Mouse (Mus musculus) embryo, embryonic 11 days (tissue): ENCODE data around the gene Phf7.

Source experiments
- DNase-seq: peaks from one replicate; pipeline ENCODE4 v3.0.0-alpha.2; 2015

Gene Phf7

GRCm38 (mm10) chr14:31232404-31233069 lies 18.6 kb downstream of the Phf7 start:
- no peak for DNase-seq

- DNase-seq = no peak
These were observed 20.7 kb downstream of the Phf7 start for GRCm38 (mm10) chr14:31230442-31230841.

DNA sequence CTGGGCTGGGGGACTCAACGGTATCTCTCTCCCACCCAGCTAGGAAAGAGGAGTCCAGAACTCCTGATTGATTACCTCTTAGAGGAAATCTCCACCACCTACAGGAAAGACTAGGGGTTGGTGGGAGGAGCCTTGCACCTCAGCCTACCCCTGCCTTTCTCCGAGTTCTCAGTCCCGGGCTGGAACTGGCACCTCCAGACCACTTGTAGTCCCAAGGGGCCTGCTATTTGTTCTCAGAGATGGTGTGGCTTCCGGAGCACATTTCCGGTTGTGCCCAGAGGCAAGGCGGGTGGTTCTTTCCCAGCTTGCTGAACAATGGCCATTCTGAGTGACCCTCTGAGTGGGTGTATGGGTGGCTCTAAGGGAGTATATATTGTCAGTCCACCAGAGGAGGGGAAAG lies 22.9 kb downstream of the Phf7 start:
- no peak for DNase-seq

DNA sequence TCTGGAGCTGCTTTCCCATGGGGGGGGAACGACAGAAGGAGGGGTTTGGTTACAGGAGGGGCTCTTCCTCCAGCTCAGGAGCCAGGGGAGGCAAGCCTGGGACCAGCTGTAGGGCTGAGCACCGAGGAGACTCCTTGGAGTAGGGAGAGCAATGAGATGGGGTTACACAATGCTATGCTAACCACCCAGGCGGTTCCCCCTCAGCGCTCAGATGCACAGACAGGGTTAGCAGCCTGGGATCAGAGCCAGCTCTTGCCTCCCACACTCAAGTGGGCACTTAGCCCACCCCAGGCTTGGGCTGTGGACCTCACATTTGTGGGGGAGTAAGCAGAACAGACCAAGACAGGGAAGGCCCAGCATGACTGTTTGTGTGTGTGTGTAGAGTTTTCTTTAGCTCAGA lies 24.1 kb downstream of the Phf7 start:
- DNase-seq = no peak

DNA sequence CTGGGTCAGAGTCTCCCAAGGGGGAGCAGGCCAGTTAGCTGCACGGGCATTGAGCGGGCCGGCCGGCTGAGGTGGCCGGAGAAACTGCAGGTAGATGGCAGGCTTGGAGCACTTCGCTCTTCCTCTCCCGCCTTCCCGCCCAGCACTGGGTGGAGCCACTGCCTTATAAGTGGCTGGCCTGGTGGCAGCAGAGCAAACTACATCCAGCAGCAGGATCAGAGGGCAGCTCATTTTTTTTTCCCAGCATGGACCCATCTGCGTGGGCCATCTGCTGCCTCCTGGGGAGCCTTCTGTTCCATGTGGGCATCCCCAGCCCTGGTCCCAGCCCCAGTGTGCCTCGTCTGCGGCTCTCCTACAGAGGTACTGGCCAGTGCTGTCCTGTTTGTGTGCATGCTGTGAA lies 33.5 kb downstream of the Phf7 start, which contains the start of gene Sema3g:
Gene Sema3g (plus strand): TSS at position 195 of the 400 bp plus-strand sequence.
- DNase-seq = peak; percentile 80

DNA sequence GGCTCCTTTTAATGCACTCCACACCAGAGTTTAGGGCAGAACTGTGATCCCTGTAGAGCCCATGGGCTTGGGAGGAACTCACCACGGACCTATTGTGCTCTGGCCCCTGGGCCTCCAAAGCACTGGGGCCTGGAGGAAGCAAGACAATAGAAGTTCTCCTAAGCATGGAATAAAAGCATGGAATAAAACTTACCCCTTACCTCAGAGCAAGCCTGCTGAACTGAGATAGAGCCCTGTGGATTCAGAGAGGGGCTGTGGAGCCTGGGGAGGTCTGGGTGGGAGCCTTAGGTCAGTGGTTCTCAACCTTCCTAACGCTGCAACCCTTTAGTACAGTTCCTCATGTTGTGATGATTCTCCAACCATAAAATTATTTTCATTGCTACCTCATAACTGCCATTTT lies 34.3 kb downstream of the Phf7 start, which contains the start of gene Nisch:
Gene Nisch (minus strand): TSS at position 101 of the 400 bp plus-strand sequence.
- no peak for DNase-seq

DNA sequence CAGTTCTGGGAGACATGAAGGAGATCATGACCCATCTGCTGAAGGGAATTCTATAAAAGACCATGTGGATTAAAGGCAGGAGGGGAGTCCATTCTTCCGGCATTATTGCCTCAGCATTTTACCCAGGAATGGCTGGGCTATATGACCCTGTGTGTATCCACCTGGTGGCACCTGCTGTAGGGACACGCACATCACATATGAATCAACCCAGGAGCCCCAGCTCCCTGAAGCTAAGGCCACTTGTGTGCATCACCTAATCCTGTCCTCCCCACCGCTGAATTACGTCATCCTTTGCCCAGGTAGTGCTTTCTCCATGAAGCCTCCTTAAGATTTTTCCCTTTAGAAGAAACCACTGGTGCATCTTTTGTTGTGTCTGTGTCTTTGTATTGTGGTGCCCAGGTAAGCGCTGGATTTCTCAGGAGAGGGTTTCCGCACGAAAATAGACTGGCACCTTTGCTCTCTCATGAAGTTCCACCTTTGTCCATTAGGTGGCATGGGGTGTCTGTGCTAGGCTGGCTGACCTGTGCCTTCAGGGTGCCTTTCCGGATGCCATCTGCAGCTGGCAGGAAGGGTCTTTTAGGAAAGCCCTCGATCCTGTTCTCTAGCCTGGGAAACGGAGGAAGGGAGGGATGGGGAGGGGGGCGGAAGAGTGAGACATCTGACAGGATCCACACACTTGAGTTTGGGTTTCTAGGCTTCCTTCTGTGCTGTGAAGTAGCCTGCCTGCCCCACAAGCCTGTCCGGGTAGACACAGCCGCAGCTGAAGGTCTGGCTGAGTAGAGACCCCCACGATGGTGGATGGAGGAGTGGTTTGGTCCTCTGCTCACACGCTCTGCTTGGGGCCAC lies 35.7 kb downstream of the Phf7 start:
- peak; percentile 80 for DNase-seq

DNA sequence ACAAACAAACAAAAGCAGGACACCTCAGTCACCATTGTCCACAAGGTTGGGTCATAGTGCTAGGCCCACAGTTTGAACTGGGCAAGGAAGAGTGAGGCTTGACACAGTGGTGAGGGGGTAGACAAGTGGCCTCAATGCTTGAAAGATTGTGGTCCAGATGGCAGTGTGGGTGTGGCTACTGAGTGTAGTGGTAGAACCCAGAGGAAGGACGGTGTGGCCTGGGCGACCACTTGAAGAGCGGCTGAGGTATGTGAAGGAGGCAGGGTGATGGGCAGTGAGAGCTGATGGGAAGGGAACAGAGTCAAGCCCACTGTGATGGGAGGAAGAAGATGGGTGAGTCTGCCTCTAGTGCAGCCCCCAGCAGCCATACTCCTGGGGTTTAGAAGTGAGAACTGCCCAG lies 36.4 kb downstream of the Phf7 start:
- no peak for DNase-seq

GRCm38 (mm10) chr14:31213868-31214267 lies 37.2 kb downstream of the Phf7 start:
- DNase-seq = no peak

GRCm38 (mm10) chr14:31212499-31212898 lies 38.6 kb downstream of the Phf7 start:
- no peak for DNase-seq

- no peak for DNase-seq
These were observed 39.3 kb downstream of the Phf7 start for GRCm38 (mm10) chr14:31211854-31212253.

DNA sequence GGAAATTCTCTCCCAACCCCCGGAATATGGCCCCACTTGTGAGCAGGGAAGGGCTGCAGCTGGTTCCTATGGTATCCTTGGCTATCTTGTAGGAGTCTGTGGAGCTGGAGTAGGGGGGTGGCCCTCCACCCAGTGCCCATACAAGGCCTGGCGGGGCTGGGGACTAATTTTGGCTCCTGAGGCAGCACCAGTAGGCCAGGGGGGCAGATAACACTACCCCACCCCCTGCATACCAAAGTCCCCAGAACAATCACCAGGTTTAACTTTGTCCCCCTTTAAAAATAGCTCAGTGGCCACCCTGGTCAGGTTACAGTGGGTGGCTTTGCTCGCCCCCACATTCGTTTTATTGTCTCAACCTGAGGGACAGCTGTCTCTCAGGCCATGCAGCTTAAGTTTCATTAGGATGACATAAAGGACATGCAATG lies 42.0 kb downstream of the Phf7 start:
- no peak for DNase-seq

GRCm38 (mm10) chr14:31208084-31208483 lies 43.0 kb downstream of the Phf7 start, which contains the start of gene Tnnc1:
Gene Tnnc1 (plus strand): TSS chr14:31208312.
- DNase-seq = no peak

DNA sequence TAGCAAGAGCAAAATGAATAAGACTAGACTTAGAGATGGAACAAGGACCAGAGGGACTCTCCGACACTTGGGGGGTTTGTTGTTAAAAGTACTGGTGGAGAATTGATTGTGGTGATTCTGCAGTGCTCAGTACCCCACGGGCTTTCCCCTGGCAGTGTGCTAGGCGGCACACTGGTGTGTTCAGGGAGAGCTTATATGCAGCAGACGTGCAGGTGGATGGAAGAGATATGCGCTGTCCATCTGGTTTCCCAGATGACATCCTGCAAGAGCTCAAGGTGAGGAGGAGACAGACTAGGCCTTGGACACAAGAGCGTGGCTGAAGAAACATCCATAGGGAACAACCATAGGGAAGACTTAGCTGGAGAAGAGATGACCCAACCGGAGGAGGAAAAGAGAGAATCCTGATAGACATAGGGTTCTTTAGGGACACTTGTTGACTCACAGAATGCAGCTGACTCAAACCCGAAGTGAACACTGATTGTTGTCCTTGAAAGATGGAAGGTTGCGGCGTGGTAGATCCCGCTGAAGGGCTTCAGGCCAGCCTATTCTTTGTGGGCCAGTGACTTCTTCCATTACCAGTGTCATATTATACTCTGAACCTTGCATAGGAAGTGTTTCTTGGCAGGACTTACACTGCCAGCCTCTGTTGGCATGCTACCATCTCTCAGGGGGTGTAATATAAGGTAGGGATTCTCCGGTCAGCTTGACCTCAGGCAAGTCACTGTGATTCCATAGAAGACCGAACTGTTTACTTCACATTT lies 43.9 kb downstream of the Phf7 start:
- no peak for DNase-seq

DNA sequence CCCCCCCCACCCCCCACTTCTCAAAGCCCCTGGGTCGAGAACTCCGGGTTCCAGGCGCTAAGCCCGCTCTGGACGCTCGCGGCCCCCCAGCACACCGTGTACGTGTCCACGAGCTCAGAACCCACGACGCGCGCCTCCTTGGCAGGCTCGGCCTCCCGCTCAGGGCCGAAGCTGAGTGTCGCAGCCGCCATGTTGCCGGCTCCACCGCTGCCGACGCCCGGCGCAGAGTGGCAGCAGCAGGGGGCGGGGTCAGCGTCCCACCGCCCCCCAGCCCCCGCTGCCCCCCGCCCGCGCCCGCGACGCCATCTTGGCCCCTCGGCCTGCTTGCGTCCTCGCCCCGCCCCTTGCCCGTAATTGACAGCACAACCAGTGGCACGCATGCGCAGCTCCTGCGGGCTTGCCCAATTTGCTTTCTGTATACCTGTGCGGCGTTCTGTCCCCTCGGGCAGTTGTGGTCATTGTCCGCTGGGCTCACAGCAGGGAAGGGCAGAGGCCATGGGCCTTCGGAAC lies 44.6 kb downstream of the Phf7 start:
- peak; percentile 99 for DNase-seq

GRCm38 (mm10) chr14:31205562-31206467 lies 45.3 kb downstream of the Phf7 start:
- peak; percentile 62 for DNase-seq

DNA sequence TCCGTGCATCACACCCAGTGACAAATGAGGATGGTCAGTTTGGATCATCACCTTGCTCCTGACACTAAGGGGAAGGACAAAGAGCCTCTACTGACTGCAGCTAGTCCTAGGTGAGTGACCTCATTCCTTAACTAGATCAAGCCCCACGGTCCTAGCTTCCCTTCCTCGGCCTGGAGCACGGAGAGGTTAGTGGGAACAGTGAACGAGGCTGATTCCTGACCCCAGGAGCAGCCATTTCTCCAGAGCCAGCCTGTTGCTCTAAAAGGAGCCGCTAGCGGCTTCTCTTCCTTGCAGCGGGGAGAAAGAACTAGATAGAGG lies 45.9 kb downstream of the Phf7 start:
- peak; percentile 49 for DNase-seq

DNA sequence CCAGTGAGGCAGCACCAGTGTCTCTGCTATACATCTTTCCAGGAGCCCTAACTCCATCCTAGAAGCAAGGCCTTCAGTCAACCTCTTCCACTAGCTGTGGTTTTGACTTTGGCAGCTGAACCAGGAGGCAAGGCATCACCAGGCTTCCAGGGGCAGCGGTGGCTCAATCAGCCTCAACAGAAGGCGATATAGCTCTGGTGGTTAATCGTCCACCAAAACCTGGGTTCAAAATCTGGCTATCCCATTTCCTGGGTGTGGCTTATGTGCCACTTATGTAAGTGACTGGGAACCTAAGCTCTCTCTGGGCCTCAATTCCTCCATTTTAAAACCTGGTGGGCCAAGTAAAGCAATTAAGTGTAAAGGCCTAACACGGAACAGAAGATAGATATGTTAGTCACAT lies 46.3 kb downstream of the Phf7 start:
- DNase-seq = no peak

GRCm38 (mm10) chr14:31200038-31200437 lies 51.1 kb downstream of the Phf7 start:
- DNase-seq = no peak

GRCm38 (mm10) chr14:31199599-31199998 lies 51.5 kb downstream of the Phf7 start:
- no peak for DNase-seq

DNA sequence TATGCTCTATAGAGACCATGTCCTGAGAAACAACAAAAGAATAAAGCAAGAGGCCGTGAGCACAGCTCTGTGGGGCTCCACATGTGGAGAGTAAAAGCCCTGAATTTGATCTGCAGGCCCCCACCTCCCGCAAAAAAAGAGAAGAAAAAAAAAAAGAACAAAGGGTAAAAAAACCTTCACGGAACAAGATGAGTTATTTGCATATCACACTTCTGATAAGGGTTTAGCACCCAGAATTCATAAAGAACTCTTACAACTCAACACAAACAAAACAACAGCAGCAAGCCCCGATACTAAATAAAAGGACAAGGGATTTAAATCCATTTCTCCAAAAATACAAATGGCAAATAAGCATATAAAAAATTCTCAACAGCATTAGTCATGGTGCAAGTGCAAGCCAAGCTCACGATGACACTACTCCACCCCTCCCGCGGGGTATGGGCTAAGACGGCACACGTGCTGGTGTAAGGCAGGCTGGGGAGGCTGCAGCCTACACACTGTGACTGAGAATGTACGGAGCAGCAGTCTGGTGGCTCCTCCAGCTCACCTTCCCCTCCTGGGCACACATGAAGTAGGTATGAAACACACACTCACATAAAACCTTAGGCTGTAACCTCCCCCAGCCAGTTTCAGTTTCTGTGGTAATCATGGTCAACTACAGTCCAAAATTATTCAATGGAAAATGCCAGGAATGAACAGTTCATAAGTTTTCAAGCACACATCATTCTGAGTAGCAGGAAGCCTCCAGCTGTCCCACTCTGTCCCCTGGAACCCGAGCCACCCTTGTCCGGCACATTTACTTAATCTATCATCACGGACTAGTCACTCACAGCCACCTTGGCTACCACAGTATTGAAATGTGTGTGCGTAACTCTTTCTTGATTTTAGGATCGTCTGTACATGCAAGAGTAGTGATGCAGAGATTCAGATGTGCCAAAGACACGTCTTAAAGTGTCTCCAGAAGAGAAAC lies 53.3 kb downstream of the Phf7 start:
- no peak for DNase-seq
